Mouse (Mus musculus) bone marrow macrophage, adult 2 months (primary cell): Measurements from ENCODE around the gene Nat8f4.

Experiments
- CTCF ChIP-seq: IDR thresholded peaks from 2 replicates; pipeline ENCODE4 v1.5.1; 2012; ENCODE audit warnings: low read depth, mild to moderate bottlenecking, low read length, moderate library complexity
- POLR2A ChIP-seq: IDR thresholded peaks from 2 replicates; pipeline ENCODE4 v1.6.1; 2012; ENCODE audit warnings: mild to moderate bottlenecking, low read depth, low read length, borderline replicate concordance

DNA sequence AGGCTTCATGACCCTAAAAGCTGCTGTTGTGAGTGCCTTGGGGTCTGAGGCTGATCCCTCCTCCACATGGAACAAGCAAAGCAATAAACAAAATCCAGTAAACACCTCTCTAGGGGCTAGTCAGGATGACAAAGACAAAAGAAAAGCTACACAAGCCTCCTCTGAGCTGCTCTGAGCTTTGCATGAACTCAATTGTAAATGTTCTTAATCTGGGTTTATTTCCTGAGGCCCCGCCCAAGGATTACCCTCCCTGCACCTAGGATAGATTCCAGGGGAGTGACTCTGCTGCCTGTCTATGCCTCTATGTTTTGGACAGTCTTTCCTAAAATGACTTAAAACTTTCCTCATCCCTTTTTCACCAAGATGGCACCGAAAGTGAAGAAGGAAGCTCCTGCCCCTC lies 15.7 kb downstream of the Nat8f4 start:
- TF ChIP-seq POLR2A = no peak
- TF ChIP-seq CTCF = no peak
